Mouse (Mus musculus) left cerebral cortex, postnatal 14 days (tissue): ENCODE measurements at regions not wholly inside any gene's neighbourhood (a gene's known extent, or its start where the extent isn't known, plus 50 kb on each side); places are given as distances from the start of the nearest gene placed in this dataset.

Experiments used
- DNase-seq, 2 experiments: peaks; one replicate each; pipeline ENCODE4 v3.0.0; 2021 to 2022; ENCODE audit warnings: low spot score in 2 of 2, mixed read lengths in 1 of 2
- intact Hi-C: fragments of 180-260 bp; cut with DNase I; formaldehyde crosslinking; loops from one replicate; pipeline ENCODE4 v1.15.1; 2025

GRCm38 (mm10) chr13:54847764-54848183, 58.6 kb downstream of the Tspan17 start:
- no peak for DNase-seq
- intact Hi-C loops = no loop called here

- intact Hi-C loops = no loop called here
Measured at GRCm38 (mm10) chr13:54851131-54851530, 62.0 kb downstream of the Tspan17 start.

GRCm38 (mm10) chr13:54855333-54856238, 66.4 kb downstream of the Tspan17 start:
- peak in 1 of 2 experiments; percentile 28 for DNase-seq
- intact Hi-C loops = no loop called here

More at GRCm38 (mm10) chr13:54851131-54851530, 62.0 kb downstream of the Tspan17 start:
- no peak for DNase-seq

GRCm38 (mm10) chr13:54862931-54863330, 73.8 kb downstream of the Tspan17 start:
- no peak for DNase-seq
- intact Hi-C loops = no loop called here

- peak in 1 of 2 experiments; percentile 34 for DNase-seq
- intact Hi-C loops = no loop called here
Measured at GRCm38 (mm10) chr13:54864048-54864447, 74.9 kb downstream of the Tspan17 start.

GRCm38 (mm10) chr13:54872004-54872403, 77.2 kb upstream of the Unc5a start:
- no peak for DNase-seq
- intact Hi-C loops = no loop called here

GRCm38 (mm10) chr13:54873882-54874281, 75.3 kb upstream of the Unc5a start:
- intact Hi-C loops = no loop called here
- DNase-seq = no peak

GRCm38 (mm10) chr13:54874291-54875200, 74.7 kb upstream of the Unc5a start:
- no peak for DNase-seq
- intact Hi-C loops = loop anchor here (5.0 kb wide), 1 partner anchor 58 kb away; no protein-coding TSS in a partner anchor

- intact Hi-C loops = loop anchor here (5.0 kb wide), 1 partner anchor 56 kb away; no protein-coding TSS in a partner anchor
Measured at GRCm38 (mm10) chr13:54876556-54876955, 72.7 kb upstream of the Unc5a start.

GRCm38 (mm10) chr13:54877656-54878055, 71.6 kb upstream of the Unc5a start:
- intact Hi-C loops = loop anchor here (5.0 kb wide), 1 partner anchor 55 kb away; no protein-coding TSS in a partner anchor
- DNase-seq = peak; percentile 44 to 76

More at GRCm38 (mm10) chr13:54876556-54876955, 72.7 kb upstream of the Unc5a start:
- no peak for DNase-seq

GRCm38 (mm10) chr13:54879325-54879724, 69.9 kb upstream of the Unc5a start:
- DNase-seq = peak; percentile 68 to 77
- intact Hi-C loops = loop anchor here (5.0 kb wide), 1 partner anchor 53 kb away; no protein-coding TSS in a partner anchor

- intact Hi-C loops = loop anchor here (5.0 kb wide), 1 partner anchor 73 kb away; no protein-coding TSS in a partner anchor
- DNase-seq = no peak
Measured at GRCm38 (mm10) chr13:54880204-54880603, 69.0 kb upstream of the Unc5a start.

GRCm38 (mm10) chr13:54882781-54883180, 66.4 kb upstream of the Unc5a start:
- DNase-seq = no peak
- intact Hi-C loops = loop anchor here (5.0 kb wide), 1 partner anchor 75 kb away; no protein-coding TSS in a partner anchor

- DNase-seq = no peak
Measured at GRCm38 (mm10) chr13:54883748-54884708, 65.2 kb upstream of the Unc5a start.

GRCm38 (mm10) chr13:54884709-54885460, 64.3 kb upstream of the Unc5a start:
- intact Hi-C loops = loop anchor here (5.0 kb wide), 2 partner anchors 62 to 78 kb away; partner anchors contain the start of gene Unc5a
- peak; percentile 59 for DNase-seq

More at GRCm38 (mm10) chr13:54883748-54884708, 65.2 kb upstream of the Unc5a start:
- intact Hi-C loops = loop anchor here (5.0 kb wide), 1 partner anchor 77 kb away; no protein-coding TSS in a partner anchor

- intact Hi-C loops = loop anchor here (5.0 kb wide), 1 partner anchor 60 kb away; the partner anchor contains the start of gene Unc5a
- peak; percentile 46 to 53 for DNase-seq
Measured at GRCm38 (mm10) chr13:54887366-54887921, 61.8 kb upstream of the Unc5a start.

GRCm38 (mm10) chr13:54888021-54888420, 61.2 kb upstream of the Unc5a start:
- intact Hi-C loops = loop anchor here (5.0 kb wide), 1 partner anchor 59 kb away; the partner anchor contains the start of gene Unc5a
- DNase-seq = no peak
